Mouse (Mus musculus) liver, embryonic 12.5 days (tissue): ENCODE data around the gene 9930021J03Rik. TPM values are rescaled to one million over a fixed set of nuclear protein-coding genes. Genes with fewer than 3 reads are reported as not detected.
A peak's percentile ranks its signal among the peaks of the same experiment; 100 is the strongest.

Source experiments
- ATAC-seq: fragments of 200-750 bp; cut with Nextera tagmentation; 2 replicates; pipeline ENCODE4 v1.8.0; 2017; ENCODE audit warnings: moderate number of reproducible peaks, mild to moderate bottlenecking, moderate library complexity
- H3K27ac ChIP-seq: fragments of 300-500 bp; sonication (generic); 2 replicates; pipeline ENCODE4 v1.5.1; 2016; ENCODE audit warnings: mild to moderate bottlenecking
- H3K27me3 ChIP-seq: fragments of 300-500 bp; sonication (generic); replicated peaks from 2 replicates; pipeline ENCODE4 v1.6.1; 2016; ENCODE audit warnings: mild to moderate bottlenecking, moderate library complexity
- H3K36me3 ChIP-seq: fragments of 300-500 bp; sonication (generic); 2 replicates; pipeline ENCODE4 v1.6.1; 2016; ENCODE audit warnings: mild to moderate bottlenecking, moderate library complexity
- H3K4me1 ChIP-seq: fragments of 300-500 bp; sonication (generic); 2 replicates; pipeline ENCODE4 v1.6.1; 2016
- H3K4me2 ChIP-seq: fragments of 300-500 bp; sonication (generic); 2 replicates; pipeline ENCODE4 v1.6.1; 2016; ENCODE audit warnings: mild to moderate bottlenecking, moderate library complexity
- H3K4me3 ChIP-seq: fragments of 300-500 bp; sonication (generic); 2 replicates; pipeline ENCODE4 v1.5.1; 2016; ENCODE audit warnings: mild to moderate bottlenecking, moderate library complexity
- H3K9ac ChIP-seq: fragments of 300-500 bp; sonication (generic); 2 replicates; pipeline ENCODE4 v1.6.1; 2016; ENCODE audit warnings: mild to moderate bottlenecking, moderate library complexity
- H3K9me3 ChIP-seq: fragments of 300-500 bp; sonication (generic); replicated peaks from 2 replicates; pipeline ENCODE4 v1.6.1; 2016; ENCODE audit warnings: mild to moderate bottlenecking, moderate library complexity
- WGBS: fragments of 180-500 bp; shearing (Covaris S2); methylation state at CpG from one replicate; pipeline ENCODE4 v1.1.7; 2016; ENCODE audit not compliant: insufficient replicate concordance; 5-methylcytosine and 5-hydroxymethylcytosine counted together
- polyA plus RNA-seq: library from polyadenylated mRNA; unstranded; fragments of >200 nt; fragmentation: Nextera tagmentation; extraction: Ambion mirVana; gene quantifications from 2 replicates; pipeline ENCODE4 v1.2.1, GENCODE M21; 2016

9930021J03Rik gene
- polyA plus RNA-seq = 2.2 and 2.4 TPM in 2 replicates

DNA sequence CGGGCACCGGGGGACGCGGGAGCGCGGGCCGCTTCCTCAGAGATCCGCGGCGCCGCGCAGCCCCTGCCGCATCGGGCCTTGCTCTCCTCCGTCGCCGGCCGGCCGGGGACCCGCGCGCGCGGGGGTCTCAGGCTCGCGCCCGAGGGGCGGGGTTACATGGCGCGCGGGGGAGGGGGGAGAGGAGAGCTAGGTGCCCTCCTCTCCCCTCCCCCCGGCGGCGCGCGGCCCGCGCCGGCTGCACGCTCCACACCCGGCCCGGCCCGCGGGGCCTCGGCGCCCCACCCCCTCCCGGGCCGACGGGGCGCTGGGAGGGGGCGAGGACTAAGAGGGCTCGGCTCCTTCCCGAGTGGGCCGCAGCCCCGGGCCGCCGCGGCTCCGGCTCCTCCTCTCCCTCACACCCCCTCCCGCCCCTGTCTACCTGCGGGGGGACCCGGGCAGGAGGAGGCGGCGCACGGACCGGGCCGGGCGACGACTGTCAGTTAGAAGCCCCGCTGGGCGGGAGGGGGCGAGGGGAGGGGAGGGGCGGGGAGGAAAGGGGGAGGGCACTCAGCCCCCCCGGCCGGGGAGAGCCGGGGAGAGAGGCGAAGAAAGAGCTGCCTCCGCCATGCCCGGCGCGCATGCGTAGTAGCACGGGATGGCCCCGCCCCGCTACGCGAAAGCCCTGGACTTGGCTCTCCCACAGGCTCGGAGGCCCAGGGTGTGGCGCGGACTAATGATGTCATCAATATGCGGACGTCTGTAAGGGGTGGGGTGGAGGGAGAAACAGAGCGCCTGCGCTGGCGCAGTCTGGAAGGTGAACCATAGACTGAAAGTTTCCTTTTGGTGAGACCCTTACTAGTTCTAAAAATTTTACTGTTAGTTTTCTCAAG lies at the start of gene 9930021J03Rik:
TSS of gene 9930021J03Rik (minus strand) at position 73 of the 869 bp plus-strand sequence.
- ATAC-seq = peak; percentile 93
- peaks cover 26% of the 10 kb centered on the region for H3K36me3 ChIP-seq
- peaks cover 28% of the 10 kb centered on the region for H3K4me1 ChIP-seq
- H3K27ac ChIP-seq = peak within 1 kb of the TSS; percentile 88
- H3K9ac ChIP-seq = peak within 1 kb of the TSS; percentile 93
- H3K27me3 ChIP-seq = no peaks in the 10 kb centered on the region
- peak within 1 kb of the TSS; percentile 98 for H3K4me2 ChIP-seq
- WGBS = under 1% methylated on average over 47 of the region's 95 CpGs
- H3K9me3 ChIP-seq = no peaks in the 10 kb centered on the region
- H3K4me3 ChIP-seq = peak within 1 kb of the TSS; percentile 97

GRCm38 (mm10) chr19:29853711-29854110 lies 47.9 kb upstream of the 9930021J03Rik start:
- Histone ChIP-seq H3K36me3 (no peaks in the 10 kb centered on the region), H3K4me1 (no peaks in the 10 kb centered on the region), H3K4me2 (no peak overlapping the region), H3K9me3 (no peaks in the 10 kb centered on the region), H3K27me3 (0 out of 2 replicates have a peak, but pooled peaks cover 5% of the 10 kb centered on the region), H3K4me3 (no peak overlapping the region), H3K9ac (no peak overlapping the region), H3K27ac (no peak overlapping the region)
- 71% methylated on average over 5 of the region's 5 CpGs for WGBS
- no peak for ATAC-seq

DNA sequence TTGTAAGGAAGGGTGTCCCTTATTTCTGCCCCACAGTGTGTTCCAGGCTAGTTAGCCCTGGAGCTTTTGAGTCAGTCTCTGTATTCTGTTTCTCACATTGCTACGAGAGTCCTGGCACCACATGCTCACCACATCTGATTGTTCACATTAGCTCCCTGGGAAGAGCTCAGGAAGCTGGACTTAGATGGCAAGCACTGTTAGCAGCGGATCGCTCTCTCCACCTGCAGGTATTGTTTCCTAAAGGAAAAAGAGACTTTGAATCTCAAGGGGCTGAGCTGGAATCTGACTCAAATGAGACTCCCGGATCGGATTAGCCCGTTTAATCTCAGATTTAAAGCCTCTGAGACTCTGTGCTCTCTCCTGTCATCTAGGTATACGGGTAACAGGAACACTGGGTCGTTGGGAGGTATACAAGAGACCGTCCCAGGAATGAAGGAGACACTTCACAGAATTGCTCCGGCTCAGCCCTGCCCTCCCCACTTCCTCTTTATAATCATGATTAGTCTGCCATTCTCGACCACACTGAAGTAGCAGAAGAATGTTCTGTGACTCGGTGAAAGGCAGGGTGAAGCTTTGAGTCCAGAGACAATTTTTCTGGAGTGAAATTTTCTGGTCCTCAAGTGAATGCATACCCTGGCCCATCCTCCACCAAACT lies 45.4 kb upstream of the 9930021J03Rik start:
- WGBS = 39% methylated on average over 12 of the region's 12 CpGs

DNA sequence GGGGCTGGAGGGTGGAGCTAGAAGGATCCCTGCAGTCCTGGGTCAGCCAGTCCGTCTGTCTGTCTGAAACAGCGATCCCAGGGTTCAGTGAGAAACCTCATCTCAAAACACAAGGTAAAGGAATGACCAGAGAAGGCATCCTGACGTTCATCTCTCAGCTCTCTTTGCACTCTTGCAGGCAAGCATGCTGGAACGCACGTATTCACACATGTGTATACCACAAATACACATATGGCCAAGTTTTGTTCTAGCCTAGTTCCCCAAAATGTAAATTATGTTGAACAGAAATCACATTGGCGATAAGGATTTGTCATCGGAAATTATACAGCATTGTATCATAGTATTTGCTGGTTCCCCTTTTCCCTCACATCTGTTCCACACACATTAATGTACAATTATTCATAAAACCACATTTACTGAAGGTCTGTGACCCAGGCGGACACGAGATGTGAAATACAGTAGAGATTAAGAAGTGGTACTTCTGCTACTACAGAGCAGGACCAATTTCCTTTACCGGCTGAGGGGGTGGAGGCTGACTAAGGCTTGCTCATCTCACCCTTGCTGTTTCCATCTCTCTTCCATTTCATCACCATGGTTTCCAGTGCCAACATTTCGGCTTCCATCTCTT lies 44.2 kb upstream of the 9930021J03Rik start:
- 69% methylated on average over 11 of the region's 11 CpGs for WGBS

More for the DNA sequence above, 45.4 kb upstream of the 9930021J03Rik start:
- Histone ChIP-seq H3K9ac (no peak overlapping the region), H3K9me3 (no peaks in the 10 kb centered on the region), H3K27me3 (0 out of 2 replicates have a peak, but pooled peaks cover 5% of the 10 kb centered on the region), H3K27ac (no peak overlapping the region), H3K4me3 (no peak overlapping the region), H3K4me2 (no peak overlapping the region), H3K36me3 (no peaks in the 10 kb centered on the region), H3K4me1 (no peaks in the 10 kb centered on the region)
- ATAC-seq = no peak

GRCm38 (mm10) chr19:29844036-29844661 lies 38.4 kb upstream of the 9930021J03Rik start:
- WGBS = 63% methylated on average over 12 of the region's 12 CpGs
- H3K36me3 ChIP-seq = no peaks in the 10 kb centered on the region
- no peaks in the 10 kb centered on the region for H3K27me3 ChIP-seq
- H3K4me1 ChIP-seq = no peaks in the 10 kb centered on the region
- no peak for ATAC-seq
- H3K4me2 ChIP-seq = no peak overlapping the region
- H3K9ac ChIP-seq = no peak overlapping the region
- H3K4me3 ChIP-seq = no peak overlapping the region
- no peaks in the 10 kb centered on the region for H3K9me3 ChIP-seq
- no peak overlapping the region for H3K27ac ChIP-seq

More for the DNA sequence above, 44.2 kb upstream of the 9930021J03Rik start:
- H3K9me3 ChIP-seq = no peaks in the 10 kb centered on the region
- no peak overlapping the region for H3K9ac ChIP-seq
- no peaks in the 10 kb centered on the region for H3K4me1 ChIP-seq
- H3K27ac ChIP-seq = no peak overlapping the region
- H3K4me2 ChIP-seq = no peak overlapping the region
- no peak for ATAC-seq
- H3K4me3 ChIP-seq = no peak overlapping the region
- no peaks in the 10 kb centered on the region for H3K36me3 ChIP-seq
- H3K27me3 ChIP-seq = 0 out of 2 replicates have a peak, but pooled peaks cover 5% of the 10 kb centered on the region

DNA sequence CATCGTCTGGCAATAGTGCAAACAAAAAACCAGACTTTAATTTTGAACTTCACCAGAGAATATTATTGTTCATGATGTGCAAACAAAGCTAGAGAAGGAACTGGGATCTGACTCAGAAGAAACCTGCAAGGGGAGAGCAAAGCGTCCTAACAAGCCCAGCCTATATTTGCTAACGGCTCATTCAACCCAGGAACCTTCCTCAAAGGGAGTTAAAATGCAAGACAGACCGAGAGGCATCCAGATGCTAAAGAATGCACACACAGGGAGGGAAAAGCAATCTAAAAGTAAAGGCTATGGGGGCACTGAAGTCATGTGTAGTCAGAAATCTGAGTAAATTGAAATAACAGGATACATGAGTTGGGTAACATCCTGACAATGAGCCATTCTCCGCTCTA lies 37.8 kb upstream of the 9930021J03Rik start:
- no peaks in the 10 kb centered on the region for H3K4me1 ChIP-seq
- no peak overlapping the region for H3K27ac ChIP-seq
- no peak for ATAC-seq
- H3K27me3 ChIP-seq = no peaks in the 10 kb centered on the region
- no peaks in the 10 kb centered on the region for H3K9me3 ChIP-seq
- H3K9ac ChIP-seq = no peak overlapping the region
- no peak overlapping the region for H3K4me3 ChIP-seq
- WGBS = 52% methylated on average over 5 of the region's 5 CpGs
- no peaks in the 10 kb centered on the region for H3K36me3 ChIP-seq
- H3K4me2 ChIP-seq = no peak overlapping the region

GRCm38 (mm10) chr19:29842973-29843372 lies 37.2 kb upstream of the 9930021J03Rik start:
- Histone ChIP-seq H3K27ac (no peak overlapping the region), H3K27me3 (no peaks in the 10 kb centered on the region), H3K4me1 (no peaks in the 10 kb centered on the region), H3K4me3 (no peak overlapping the region), H3K9ac (no peak overlapping the region), H3K4me2 (no peak overlapping the region), H3K9me3 (no peaks in the 10 kb centered on the region), H3K36me3 (no peaks in the 10 kb centered on the region)
- no peak for ATAC-seq
- WGBS = 65% methylated on average over 8 of the region's 8 CpGs

- 79% methylated on average over 4 of the region's 4 CpGs for WGBS
- no peaks in the 10 kb centered on the region for H3K4me1 ChIP-seq
- H3K36me3 ChIP-seq = no peaks in the 10 kb centered on the region
- no peak overlapping the region for H3K9ac ChIP-seq
- no peak overlapping the region for H3K27ac ChIP-seq
- no peak overlapping the region for H3K4me2 ChIP-seq
- no peak overlapping the region for H3K4me3 ChIP-seq
- no peak for ATAC-seq
- no peaks in the 10 kb centered on the region for H3K9me3 ChIP-seq
- H3K27me3 ChIP-seq = no peaks in the 10 kb centered on the region
These were observed 34.9 kb upstream of the 9930021J03Rik start for GRCm38 (mm10) chr19:29840642-29841041.

DNA sequence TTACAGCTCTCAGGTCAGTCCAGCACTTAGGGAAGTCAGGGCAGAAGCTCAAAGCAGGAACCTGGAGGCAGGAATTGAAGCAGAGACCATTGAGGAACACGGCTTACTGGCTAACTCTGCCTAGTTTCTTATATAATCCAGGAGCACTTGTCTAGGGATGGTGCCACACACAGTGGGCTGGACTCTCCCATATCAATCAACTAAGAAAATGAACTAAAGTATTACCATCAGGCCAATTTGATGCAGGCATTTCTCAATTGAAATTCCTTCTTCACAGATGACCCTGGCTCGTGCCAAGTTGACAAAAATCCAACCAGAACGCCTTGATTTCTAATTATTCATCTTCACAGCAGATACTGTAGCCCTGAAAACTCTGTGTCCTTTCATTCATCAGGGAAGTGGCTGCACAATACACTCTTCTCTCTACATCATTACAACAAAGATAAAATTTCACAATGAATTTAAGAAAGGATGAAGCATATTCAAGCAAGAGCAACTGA lies 32.9 kb upstream of the 9930021J03Rik start:
- H3K36me3 ChIP-seq = no peaks in the 10 kb centered on the region
- no peak for ATAC-seq
- WGBS = 51% methylated on average over 3 of the region's 3 CpGs
- no peaks in the 10 kb centered on the region for H3K4me1 ChIP-seq
- H3K4me2 ChIP-seq = no peak overlapping the region
- no peak overlapping the region for H3K4me3 ChIP-seq
- no peak overlapping the region for H3K9ac ChIP-seq
- no peaks in the 10 kb centered on the region for H3K9me3 ChIP-seq
- no peak overlapping the region for H3K27ac ChIP-seq
- H3K27me3 ChIP-seq = no peaks in the 10 kb centered on the region

- WGBS = 69% methylated on average over 1 of the region's 1 CpGs
- no peak overlapping the region for H3K4me3 ChIP-seq
- H3K4me2 ChIP-seq = no peak overlapping the region
- H3K27me3 ChIP-seq = no peaks in the 10 kb centered on the region
- H3K27ac ChIP-seq = no peak overlapping the region
- no peaks in the 10 kb centered on the region for H3K9me3 ChIP-seq
- no peak for ATAC-seq
- H3K4me1 ChIP-seq = no peaks in the 10 kb centered on the region
- no peaks in the 10 kb centered on the region for H3K36me3 ChIP-seq
- H3K9ac ChIP-seq = no peak overlapping the region
These were observed 32.4 kb upstream of the 9930021J03Rik start for GRCm38 (mm10) chr19:29838171-29838570.

DNA sequence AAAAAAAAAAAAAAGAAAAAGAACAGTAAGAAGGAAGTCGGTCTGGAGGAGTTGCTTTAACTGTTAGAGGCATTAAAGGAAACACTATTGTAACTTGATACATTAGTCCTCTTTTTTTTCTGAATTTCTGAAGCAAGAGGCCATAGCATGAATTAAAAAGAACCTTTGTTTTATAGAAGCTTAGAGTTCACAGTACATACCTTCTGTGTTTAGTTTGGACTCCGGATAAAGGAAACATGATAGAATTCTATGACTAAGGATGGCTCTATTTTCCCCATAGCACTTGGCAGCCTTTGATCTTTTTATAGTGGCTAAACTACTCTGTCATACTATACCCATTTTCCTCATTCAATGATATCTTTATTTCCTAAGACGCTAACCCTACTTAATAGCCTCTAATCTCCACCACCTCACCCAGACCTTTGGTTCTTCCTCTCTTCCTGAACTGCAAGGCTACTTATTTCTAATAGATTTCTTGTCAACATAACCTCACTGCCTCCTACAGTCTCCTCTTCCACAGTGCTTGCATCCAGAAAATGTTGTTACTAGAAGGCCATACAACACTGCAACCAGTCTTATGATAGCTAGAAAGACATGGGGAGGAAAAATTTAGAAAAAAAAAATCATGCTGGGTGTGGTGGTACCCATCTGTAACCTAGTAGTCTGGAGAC lies 29.7 kb upstream of the 9930021J03Rik start:
- no peak overlapping the region for H3K9ac ChIP-seq
- H3K4me2 ChIP-seq = no peak overlapping the region
- no peak for ATAC-seq
- no peaks in the 10 kb centered on the region for H3K27me3 ChIP-seq
- no peaks in the 10 kb centered on the region for H3K9me3 ChIP-seq
- no peak overlapping the region for H3K27ac ChIP-seq
- no peak overlapping the region for H3K4me3 ChIP-seq
- no peaks in the 10 kb centered on the region for H3K36me3 ChIP-seq
- 56% methylated on average over 3 of the region's 3 CpGs for WGBS
- H3K4me1 ChIP-seq = no peaks in the 10 kb centered on the region
